Comparison of ENCODE assay signal across 8 mouse cellular contexts in genomic region chr4:148065702-148066400, GRCm38 (mm10). TPM values are rescaled to one million over a fixed set of nuclear protein-coding genes. Genes with fewer than 3 reads are reported as not detected.
DNase-seq lines count a peak whose midpoint lies in the region; ATAC-seq and TF ChIP-seq lines count a peak whose summit lies in the region.

No protein-coding gene starts in this region.

- in situ Hi-C loops in Patski (cut with MboI; ENCODE audit: low pct_unique_long_range_greater_than_20kb): no loop called here

- DNase-seq in cerebellum, postnatal 14 days: peak; percentile 48 to 62
- no peak for DNase-seq in left cerebral cortex, adult 2 months (ENCODE audit: extremely low spot score in 1 of 2, low spot score in 2 of 2)
- no peak for DNase-seq in left cerebral cortex, postnatal 4 days
- peak; percentile 30 for DNase-seq in Patski (ENCODE audit: low read depth, low spot score)
- DNase-seq in adrenal gland, postnatal 36 days: no peak
- DNase-seq in right cerebral cortex, postnatal 14 days: no peak

- no peak overlapping the region for H3K4me3 ChIP-seq in left cerebral cortex, adult 2 months

- peak; percentile 30 for TF ChIP-seq CTCF in left cerebral cortex, adult 2 months (IDR thresholded peaks at IDR 0.05)
- no peak for TF ChIP-seq CTCF in Patski (IDR thresholded peaks at IDR 0.05)

- intact Hi-C loops in left cerebral cortex, adult 2 months (cut with DNase I): no loop called here
- intact Hi-C loops in left cerebral cortex, postnatal 4 days (cut with DNase I): no loop called here

- no peak overlapping the region for H3K27ac ChIP-seq in left cerebral cortex, adult 2 months

- ATAC-seq in cerebellum, adult (ENCODE audit: insufficient number of reproducible peaks, low FRiP score, low TSS enrichment): no peak
- ATAC-seq in Patski: peak; percentile 60
- peak; percentile 54 for ATAC-seq in megakaryocyte progenitor cell, adult 5-6 weeks (replicated peaks; ENCODE audit: poor library complexity)

- no peaks in the 10 kb centered on the region for H3K27me3 ChIP-seq in Patski

- CTCF ChIA-PET in Patski (lab: Charles Lee): interaction anchor here (1.0 to 2.1 kb wide), 11 partner anchors 9 to 96 kb away, joined by 3 to 9 read pairs (median 4); partner anchors contain the start of genes Agtrap and Clcn6

- POLR2A ChIA-PET in Patski (lab: Charles Lee): no interaction called here

RNA-seq across cellular contexts. Expression of gene Agtrap, which starts 22.0 kb away (rescaled TPM):
- 10 to 100 TPM in 1 of 2 experiments, 1 to 10 TPM in 1; 6.6 to 10.2 TPM for total RNA-seq in left cerebral cortex, adult 2 months (2021)
- 1 to 10 TPM; 4.2 to 4.6 TPM for total RNA-seq in left cerebral cortex, postnatal 4 days (2021)
- 23.8 TPM for polyA plus RNA-seq in Patski (2021)
- total RNA-seq in megakaryocyte progenitor cell, adult 5-6 weeks (2015): 16.3 and 16.5 TPM in 2 replicates
- total RNA-seq in megakaryocyte progenitor cell, adult 5-6 weeks (2017): 34.5 and 35.9 TPM in 2 replicates
- 10 to 100 TPM; 76.6 to 96.6 TPM for total RNA-seq in adrenal gland, postnatal 36 days (2021)

RNA-seq across cellular contexts. Expression of gene Mthfr, which starts 27.0 kb away (rescaled TPM):
- total RNA-seq in left cerebral cortex, adult 2 months (2021): 10 to 100 TPM; 30.7 to 32.0 TPM
- total RNA-seq in left cerebral cortex, postnatal 4 days (2021): 10 to 100 TPM; 17.5 to 18.4 TPM
- 20.0 TPM for polyA plus RNA-seq in Patski (2021)
- 5.5 and 6.2 TPM in 2 replicates for total RNA-seq in megakaryocyte progenitor cell, adult 5-6 weeks (2015)
- total RNA-seq in megakaryocyte progenitor cell, adult 5-6 weeks (2017): 4.3 and 7.2 TPM in 2 replicates
- 10 to 100 TPM; 29.0 to 54.7 TPM for total RNA-seq in adrenal gland, postnatal 36 days (2021)

RNA-seq across cellular contexts. Expression of gene Clcn6, which starts 27.2 kb away (rescaled TPM):
- 10 to 100 TPM; 81.4 to 84.4 TPM for total RNA-seq in left cerebral cortex, adult 2 months (2021)
- total RNA-seq in left cerebral cortex, postnatal 4 days (2021): 10 to 100 TPM; 86.1 to 86.6 TPM
- polyA plus RNA-seq in Patski (2021): 9.2 TPM
- 3.3 and 4.1 TPM in 2 replicates for total RNA-seq in megakaryocyte progenitor cell, adult 5-6 weeks (2015)
- 1.5 and 6.4 TPM in 2 replicates for total RNA-seq in megakaryocyte progenitor cell, adult 5-6 weeks (2017)
- total RNA-seq in adrenal gland, postnatal 36 days (2021): 10 to 100 TPM; 10.0 to 12.6 TPM

Comparison
In these comparisons a context has a peak if more than half of its experiments do, and no peak if none do; other contexts are left out.
1. DNase-seq: peak in cerebellum, postnatal 14 days (2 of 2) and Patski (single experiment); none in left cerebral cortex, adult 2 months (0 of 2), left cerebral cortex, postnatal 4 days (single experiment), adrenal gland, postnatal 36 days (0 of 2) and right cerebral cortex, postnatal 14 days (single experiment).
2. RNA of gene Clcn6, which starts 27.2 kb away (total RNA-seq): 86.1 to 86.6 TPM in left cerebral cortex, postnatal 4 days and 81.4 to 84.4 TPM in left cerebral cortex, adult 2 months; 10.0 to 12.6 TPM in adrenal gland, postnatal 36 days and 1.5 to 6.4 TPM in megakaryocyte progenitor cell, adult 5-6 weeks; every median in the first group is over 4 times any median in the second.